Mouse (Mus musculus): ENCODE measurements around the gene Igfbpl1. TPM values are rescaled to one million over a fixed set of nuclear protein-coding genes. Genes with fewer than 3 reads are reported as not detected.

The Igfbpl1 gene
- not detected for total RNA-seq (2021)
- long read RNA-seq, experiment 1, result 0 reads
- long read RNA-seq, experiment 2, result 0 reads

GRCm38 (mm10) chr4:45826275-45827040 is at the start of gene Igfbpl1:
Gene Igfbpl1 (minus strand): TSS chr4:45826923.
- no peak for DNase-seq (ENCODE audit: low spot score in 2 of 2)

GRCm38 (mm10) chr4:45872147-45872546 is 45.4 kb upstream of the Igfbpl1 start:
- DNase-seq (ENCODE audit: low spot score in 2 of 2), result no peak

DNA sequence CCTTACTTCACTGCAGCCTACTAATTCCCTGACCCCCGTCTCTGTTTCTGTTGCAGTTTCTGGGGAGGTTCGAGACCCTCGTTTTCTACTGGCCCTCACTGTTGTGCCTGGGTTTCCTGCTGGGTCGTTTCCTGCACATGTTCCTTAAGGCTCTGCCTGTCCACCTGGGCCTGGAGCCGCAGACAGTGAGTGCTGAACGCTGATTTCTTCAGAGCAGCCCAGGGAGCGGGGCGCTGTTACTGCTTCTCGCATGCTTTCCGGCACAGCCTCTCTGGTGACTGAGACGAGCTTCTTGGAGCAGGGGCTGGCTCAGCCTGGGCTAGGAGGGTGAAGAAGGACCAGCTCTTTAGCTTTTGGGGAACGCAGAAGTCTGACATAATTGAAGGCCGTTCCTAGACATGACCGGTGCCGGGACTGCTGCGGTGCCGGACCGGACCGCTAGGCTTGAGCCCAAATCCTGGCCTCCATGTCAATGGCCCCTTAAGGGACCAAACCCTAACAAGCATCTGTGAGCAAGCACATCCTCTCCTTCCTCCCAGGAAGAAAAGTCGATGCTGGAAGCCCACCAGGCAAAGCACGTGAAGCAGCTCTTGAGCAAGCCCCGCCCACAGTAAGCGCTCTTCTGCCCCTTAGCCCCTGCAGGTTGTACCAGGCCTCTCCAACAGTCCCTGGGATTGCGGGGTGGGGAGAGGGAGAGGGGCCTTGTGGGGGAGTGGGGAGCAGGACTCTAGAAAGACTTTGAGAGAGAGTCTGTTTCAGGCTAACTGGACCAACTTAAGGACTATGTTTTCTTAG is 42.5 kb upstream of the Igfbpl1 start:
- no peak for DNase-seq (ENCODE audit: low spot score in 2 of 2)

- DNase-seq (ENCODE audit: low spot score in 2 of 2), result no peak
Observed at GRCm38 (mm10) chr4:45867416-45867815, 40.7 kb upstream of the Igfbpl1 start.

DNA sequence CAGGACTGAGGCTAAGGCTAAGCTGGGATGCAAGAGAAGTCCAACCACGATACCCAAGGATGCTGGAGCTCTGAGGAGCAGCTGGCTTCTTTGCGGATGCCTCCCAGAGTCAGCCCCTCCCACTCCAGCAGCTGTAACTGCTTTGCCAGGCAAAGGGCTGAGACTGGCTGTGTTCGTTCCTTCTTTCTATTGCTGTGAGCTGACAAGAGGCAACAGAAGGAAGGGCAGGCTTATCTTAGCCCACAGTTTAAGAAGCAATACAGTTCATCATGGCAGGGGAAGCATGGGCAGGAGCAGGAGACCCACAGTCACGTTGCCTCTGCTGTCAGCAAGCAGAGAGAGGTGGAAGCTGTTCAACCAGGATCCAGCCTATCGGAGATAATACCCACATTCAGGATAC is 34.4 kb upstream of the Igfbpl1 start:
- no peak for DNase-seq (ENCODE audit: low spot score in 2 of 2)

- peak; percentile 58 to 60 for DNase-seq (ENCODE audit: low spot score in 2 of 2)
Observed at GRCm38 (mm10) chr4:45855803-45856424, 29.2 kb upstream of the Igfbpl1 start.

GRCm38 (mm10) chr4:45853496-45854246 is 26.9 kb upstream of the Igfbpl1 start:
- DNase-seq (ENCODE audit: low spot score in 2 of 2), result no peak

- no peak for DNase-seq (ENCODE audit: low spot score in 2 of 2)
Observed at GRCm38 (mm10) chr4:45851640-45852051, 24.9 kb upstream of the Igfbpl1 start.

DNA sequence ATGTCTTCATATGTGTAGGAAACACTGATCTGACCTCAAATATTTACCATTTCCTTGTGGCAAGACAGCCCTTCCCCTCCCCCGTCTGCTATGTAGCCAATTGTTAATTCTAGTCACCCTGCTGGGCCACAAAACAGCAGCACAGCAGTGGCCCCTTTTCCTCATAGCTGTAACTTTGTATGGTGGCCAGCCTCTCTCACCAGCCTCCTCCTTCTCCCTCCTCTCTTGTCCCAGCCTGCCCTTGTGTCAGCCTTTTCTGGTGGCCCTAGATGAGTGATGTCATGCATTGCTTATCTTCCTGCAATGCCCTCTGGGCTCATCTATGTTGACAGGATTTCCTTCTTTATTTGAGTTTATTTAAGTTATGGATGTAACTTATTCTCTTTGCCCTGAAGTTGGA is 22.7 kb upstream of the Igfbpl1 start:
- DNase-seq (ENCODE audit: low spot score in 2 of 2), result no peak

GRCm38 (mm10) chr4:45848825-45849156 is 22.1 kb upstream of the Igfbpl1 start:
- no peak for DNase-seq (ENCODE audit: low spot score in 2 of 2)

DNA sequence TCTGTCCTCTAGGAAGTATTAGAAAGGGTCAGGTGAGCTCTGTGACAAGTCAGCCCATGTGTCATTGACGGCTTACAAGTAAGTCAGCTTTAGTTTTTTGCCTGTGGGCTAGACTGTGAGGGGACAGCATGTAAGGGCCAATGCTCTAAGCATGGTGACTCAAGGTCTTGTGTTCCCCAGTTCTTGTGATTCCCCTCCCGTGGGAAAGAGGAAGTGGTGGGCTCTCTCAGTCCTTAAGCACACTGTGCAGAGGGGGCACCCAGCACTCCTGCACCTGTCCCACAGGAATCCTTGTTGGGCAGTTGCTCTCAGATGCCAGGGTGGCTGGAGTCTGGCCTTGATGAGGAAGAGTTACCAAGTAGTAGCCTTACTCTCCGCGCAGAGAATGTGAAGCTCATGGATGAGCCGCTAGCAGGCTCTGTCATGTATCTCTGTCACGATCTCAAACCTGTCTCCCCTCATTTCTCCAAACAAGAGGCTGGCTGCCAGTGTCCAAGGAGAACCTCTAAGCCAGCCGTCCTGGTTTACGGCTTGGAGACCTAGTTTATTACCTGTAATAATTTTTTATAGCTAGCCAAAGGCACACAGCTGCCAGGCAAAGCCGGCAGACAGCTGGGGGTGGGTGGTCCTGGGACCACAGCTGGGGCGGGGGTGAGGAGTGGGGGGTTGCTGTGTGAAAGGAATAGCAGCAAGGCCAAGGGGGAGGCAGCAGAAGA is 21.5 kb upstream of the Igfbpl1 start, which contains the start of gene Stra6l:
TSS of gene Stra6l (plus strand) at position 556 of the 716 bp plus-strand sequence.
- no peak for DNase-seq (ENCODE audit: low spot score in 2 of 2)

DNA sequence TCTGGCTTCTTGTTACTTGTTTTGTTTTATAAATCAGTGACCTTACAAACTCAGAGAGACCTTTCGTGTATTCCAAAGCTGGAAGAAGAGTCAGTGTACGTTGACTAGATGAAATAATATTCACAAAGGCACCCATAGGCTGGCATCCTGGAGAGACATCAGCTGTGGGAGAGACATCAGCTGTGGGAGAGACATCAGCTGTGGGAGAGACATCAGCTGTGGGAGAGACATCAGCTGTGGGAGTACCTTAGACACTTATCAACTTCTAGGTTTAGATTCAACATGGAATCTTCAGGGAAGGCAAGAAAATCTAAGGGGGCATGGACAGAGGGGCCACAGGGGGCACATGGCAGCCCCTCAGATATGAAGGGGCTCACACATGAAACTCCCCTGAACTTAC is 19.5 kb upstream of the Igfbpl1 start:
- no peak for DNase-seq (ENCODE audit: low spot score in 2 of 2)

GRCm38 (mm10) chr4:45844355-45844754 is 17.6 kb upstream of the Igfbpl1 start:
- no peak for DNase-seq (ENCODE audit: low spot score in 2 of 2)

GRCm38 (mm10) chr4:45833461-45833860 is 6.7 kb upstream of the Igfbpl1 start:
- DNase-seq (ENCODE audit: low spot score in 2 of 2), result no peak

DNA sequence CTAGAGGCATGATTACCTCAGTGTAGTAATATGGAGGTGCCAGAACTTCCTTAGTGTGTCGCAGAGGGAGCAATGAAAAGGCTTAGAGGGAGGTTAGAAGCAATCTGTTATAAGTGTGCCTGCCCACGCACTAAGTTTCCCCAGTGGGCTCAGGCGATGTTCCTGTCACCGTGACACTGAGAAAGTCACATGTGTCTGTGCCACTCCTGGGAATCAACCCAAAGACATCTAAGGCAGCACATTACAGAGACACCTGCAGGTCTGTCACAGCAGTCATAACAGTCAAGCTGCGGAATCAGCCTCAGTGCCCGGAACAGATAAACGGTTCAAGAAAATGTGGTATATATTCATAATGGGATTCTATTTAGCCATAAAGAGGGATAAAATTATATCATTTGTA is 5.3 kb upstream of the Igfbpl1 start:
- no peak for DNase-seq (ENCODE audit: low spot score in 2 of 2)

DNA sequence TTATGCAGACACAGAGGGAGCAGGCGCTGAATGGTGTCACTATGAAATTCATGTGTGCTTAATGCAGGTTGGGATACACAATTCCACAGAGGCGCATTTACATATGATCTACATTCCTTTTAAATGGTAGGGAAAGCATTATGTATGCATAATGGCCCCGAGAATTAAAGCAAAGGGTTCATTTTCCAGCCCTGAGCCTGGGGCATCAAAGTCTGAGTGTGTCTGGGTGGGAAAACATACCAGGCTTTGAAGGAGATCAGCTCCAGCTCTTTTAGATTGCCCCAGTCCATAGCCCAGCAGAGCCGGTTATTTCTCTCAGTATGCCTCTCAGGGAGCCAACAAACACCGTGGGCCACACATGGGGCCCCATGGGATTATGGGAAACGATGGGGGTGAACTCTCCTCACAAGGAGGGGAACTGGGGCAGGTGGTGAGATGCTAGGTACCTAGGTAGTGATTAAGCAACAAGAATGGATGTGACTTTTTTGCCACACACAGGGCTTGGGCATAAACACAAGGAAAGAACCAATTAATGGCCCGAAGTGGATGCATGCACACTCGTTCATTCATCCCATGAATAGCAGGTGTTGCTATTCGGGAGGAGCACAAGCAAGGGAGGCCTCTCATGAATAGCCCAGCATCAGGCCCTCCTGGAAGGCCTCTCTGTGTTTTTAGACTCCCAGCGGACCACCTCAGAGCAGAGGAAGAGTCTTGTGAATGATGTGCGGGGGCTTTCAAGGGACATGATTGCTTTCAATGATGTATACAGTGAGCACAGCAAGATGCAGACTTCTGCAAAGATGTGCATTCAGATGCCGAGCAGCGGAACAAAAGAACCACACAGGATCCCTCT is 3.4 kb upstream of the Igfbpl1 start:
- no peak for DNase-seq (ENCODE audit: low spot score in 2 of 2)

GRCm38 (mm10) chr4:45824761-45825556 is 1.8 kb downstream of the Igfbpl1 start:
- DNase-seq (ENCODE audit: low spot score in 2 of 2), result no peak

GRCm38 (mm10) chr4:45824049-45824760 is 2.5 kb downstream of the Igfbpl1 start:
- DNase-seq (ENCODE audit: low spot score in 2 of 2), result no peak
